Mouse (Mus musculus) right cerebral cortex, postnatal 36 days (tissue): ENCODE data around the gene Kcnn1.

Source experiments
- DNase-seq, 2 experiments: peaks; one replicate each; pipeline ENCODE4 v3.0.0; 2022; ENCODE audit warnings: low spot score in 2 of 2, mixed read lengths in 1 of 2

Kcnn1 gene

DNA sequence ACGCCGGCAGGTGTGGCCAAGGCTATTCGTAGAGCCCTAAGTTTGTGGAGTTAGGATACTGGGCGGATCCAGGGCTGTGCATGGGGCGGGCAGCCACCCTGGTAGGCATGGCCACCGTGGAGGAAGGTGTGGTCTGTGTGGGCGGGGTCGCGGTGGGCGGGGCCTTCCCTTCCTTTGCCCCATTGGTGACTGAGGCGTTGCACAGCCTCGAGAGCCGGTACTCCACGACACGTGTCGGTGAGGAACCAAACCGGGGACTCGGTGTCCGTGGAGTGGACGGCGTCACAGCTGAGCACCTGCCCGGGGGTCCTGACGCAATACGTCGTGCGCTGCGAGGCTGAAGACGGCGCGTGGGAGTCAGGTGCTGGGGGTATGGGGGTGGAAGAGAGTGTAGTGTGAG lies 46.4 kb downstream of the Kcnn1 start:
- DNase-seq, result no peak

DNA sequence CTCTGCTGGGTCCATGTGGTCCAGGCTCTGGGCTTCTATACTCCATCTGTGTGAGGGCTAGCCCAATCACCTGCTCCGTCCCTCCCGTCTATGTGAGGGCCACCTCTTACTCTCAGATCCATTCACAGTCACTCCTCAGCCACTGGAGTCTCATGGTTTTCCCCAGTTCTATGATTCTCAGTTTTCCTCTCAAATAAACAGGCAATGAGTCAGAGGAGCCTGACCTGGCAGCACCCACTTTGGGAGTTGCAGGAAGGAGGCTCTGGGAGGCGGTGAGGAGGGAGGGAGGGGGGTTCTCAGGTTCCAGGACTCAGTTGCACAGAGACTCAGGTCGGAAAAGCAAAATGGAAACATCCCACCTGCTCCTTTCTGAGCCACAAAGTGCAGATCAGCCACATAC lies 50.2 kb downstream of the Kcnn1 start:
- DNase-seq, result no peak

DNA sequence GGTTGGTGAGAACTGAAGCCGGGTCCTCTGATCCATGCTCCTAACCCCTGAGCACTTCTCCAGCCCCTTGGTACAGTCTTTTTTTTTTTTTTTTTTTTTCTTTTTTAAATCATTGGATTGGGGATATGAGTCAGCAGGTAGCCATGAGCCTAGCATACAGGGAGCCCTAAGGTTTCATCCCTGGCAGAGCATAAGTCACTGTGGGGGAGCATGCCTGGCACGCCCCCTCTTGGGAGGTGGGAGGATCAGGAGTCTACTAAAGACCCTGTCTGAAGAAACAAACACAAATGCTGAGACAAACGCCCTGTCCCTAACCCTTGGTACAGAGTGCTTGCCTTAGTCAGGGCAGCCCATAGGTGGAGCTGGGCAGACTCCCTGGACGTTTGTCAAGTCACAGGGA lies 51.0 kb downstream of the Kcnn1 start:
- DNase-seq, result no peak

DNA sequence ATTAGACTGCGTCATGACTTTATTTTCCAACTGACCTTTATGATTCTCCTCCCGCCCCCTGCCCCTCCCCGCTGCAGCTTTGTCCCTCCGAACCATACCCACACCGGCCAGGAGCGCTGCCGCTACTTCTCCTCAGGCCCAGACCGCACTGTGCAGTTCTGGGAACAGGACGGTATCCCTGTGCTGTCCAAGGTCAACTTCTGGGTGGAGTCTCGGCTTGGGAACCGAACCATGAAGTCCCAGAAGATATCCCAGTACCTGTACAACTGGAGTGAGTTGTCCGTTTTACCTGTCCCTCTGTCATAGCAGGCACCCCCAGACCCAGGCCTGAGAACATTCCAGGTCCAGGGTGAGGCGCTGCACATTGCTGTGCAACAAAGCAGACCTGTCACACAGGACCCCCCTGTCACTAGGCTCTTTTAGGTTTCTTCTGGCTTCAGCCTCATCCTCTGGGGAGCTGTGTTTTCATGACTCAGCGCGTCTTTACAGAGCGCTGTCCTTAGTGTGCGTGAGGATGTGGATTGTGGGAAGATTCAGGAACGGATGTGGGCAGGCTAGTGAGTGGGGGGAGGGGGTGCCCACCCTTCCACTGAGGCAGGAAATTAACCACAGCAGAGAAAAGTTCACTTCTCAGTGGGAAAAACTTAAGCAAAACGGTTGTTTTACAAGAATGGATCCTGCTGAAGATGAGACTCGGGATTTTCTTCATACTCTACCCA lies 51.9 kb downstream of the Kcnn1 start:
- DNase-seq, result no peak

DNA sequence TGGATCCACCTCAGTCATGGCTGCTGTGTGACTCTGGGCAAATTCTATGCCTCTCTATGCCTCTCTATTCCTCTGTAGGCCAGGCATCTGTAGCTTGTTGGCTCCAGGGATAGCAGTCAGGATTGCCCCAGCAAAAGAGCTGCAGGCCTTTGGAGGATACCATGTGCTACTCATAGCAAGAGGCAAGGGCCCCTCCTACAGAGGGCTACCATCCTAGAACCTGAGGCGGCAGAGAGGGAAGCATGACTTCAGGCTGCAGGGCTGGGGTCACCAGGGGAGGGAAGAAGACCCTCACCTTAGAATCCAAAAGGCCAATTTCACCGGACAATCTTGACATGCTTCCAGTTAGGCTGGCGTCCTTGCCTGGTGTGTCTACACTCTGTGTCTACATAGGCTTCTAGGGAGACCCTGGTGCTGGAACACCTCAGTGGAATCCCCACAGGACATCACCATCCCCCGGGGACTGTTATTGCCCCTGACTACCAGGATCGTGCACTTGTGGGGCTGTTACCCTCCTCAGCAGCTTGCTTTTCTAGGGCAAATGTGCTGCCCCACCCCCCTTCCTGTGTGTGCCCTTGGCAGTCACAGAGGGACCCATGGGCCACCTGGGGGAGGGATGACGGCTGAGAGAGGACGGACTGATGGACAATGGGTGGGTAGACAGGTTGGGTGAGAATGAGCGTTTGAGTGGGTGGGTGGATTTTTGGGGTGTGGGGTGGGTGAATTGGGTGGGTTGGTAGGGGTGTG lies 53.9 kb downstream of the Kcnn1 start:
- DNase-seq, result no peak

DNA sequence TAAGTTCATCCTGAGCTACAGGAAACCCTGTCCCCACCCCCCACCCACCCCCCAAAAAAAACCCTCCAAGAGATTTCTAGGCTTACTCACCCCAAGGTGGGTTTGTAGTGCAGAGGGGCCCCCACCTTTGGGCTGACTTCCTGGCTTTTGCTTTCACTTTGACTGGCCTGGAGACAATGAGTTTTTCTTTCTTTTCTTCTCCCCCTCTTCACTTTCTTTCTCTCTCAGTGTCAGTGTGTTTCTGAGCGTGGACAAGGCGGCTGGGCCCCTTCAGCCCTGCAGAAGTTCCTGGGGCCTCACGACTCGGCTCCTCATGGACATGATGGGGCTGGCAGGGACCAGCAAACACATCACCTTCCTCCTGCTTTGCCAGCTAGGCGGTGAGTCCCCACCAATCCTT lies 54.8 kb downstream of the Kcnn1 start, which contains the start of gene Il12rb1:
Gene Il12rb1 (plus strand): TSS at position 211 of the 400 bp plus-strand sequence.
- no peak for DNase-seq

DNA sequence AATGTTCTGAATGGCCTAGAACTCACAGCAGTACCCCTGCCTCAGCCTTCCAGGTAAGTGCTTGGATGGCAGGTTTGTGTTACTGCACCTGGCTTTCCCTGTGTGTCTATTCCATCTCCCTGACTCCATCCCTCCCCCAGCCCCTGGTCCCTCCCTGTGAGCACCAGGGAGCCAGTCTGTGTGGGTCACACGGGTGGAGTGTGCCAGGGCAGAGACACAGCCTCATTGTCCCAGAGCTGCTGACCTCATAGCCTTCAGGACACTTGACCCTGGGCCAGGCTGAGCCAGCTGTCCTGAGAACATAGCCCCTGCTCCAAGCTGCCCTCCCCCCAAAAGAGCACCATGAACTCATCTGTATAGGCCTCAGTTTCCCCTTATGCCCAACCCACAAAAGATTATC lies 55.8 kb downstream of the Kcnn1 start:
- DNase-seq, result no peak

DNA sequence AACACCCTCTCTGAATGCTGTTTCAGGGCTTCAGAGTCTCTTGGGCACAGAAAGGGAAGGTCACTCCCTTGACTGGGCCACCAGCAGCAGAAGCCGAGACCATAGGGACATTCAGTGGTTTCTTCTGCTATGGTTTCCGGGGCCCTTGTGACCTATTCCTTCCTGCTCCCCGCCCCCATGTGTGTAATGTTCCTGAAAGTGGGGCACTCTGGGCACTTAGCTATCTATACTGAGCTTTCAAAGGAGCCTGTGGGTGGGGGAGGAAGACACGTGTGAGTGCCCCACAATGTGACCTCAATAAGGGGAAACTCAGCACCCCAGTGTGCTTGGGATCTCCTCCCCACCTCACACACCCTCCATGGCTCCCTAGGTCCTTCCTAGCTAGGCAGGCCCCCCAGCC lies 56.5 kb downstream of the Kcnn1 start:
- no peak for DNase-seq

DNA sequence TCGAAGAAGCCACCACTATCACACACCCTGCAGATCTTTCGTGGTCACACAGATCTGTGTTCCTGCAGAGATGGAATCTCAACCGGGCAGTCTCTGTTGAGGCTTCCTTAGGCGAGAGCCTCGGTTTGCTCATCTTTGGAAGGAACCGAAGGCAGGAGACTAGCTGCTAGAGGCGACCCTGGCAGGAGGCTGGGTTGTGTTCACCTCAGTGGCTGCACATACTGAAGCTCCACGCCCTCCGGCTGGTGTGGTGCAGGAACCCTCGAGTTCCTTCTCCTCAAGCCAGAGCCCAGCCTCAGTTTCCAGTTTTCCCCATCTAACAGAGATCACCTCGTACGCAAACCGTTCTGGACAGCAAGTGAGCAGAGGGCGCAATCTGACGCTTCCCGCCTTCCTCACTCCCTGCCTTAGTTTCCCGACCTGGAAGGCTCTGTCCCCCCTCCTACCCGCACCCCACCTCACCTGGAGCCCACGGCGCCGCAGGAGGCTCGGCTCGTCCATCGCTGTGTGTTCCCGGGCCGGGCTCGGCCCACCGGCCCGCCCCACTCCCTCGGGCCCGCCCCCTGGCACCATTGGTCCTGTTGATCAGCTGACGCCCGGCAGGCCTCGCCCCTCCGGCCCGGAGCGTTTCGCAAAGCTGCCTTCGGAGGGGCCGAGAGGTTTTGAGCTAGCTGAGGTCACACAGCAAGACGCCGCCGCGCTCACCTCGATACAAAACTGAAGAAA lies 58.4 kb downstream of the Kcnn1 start, which contains the start of gene Mast3:
Gene Mast3 (minus strand): TSS at position 574 of the 726 bp plus-strand sequence.
- DNase-seq, result peak; percentile 73 to 77

DNA sequence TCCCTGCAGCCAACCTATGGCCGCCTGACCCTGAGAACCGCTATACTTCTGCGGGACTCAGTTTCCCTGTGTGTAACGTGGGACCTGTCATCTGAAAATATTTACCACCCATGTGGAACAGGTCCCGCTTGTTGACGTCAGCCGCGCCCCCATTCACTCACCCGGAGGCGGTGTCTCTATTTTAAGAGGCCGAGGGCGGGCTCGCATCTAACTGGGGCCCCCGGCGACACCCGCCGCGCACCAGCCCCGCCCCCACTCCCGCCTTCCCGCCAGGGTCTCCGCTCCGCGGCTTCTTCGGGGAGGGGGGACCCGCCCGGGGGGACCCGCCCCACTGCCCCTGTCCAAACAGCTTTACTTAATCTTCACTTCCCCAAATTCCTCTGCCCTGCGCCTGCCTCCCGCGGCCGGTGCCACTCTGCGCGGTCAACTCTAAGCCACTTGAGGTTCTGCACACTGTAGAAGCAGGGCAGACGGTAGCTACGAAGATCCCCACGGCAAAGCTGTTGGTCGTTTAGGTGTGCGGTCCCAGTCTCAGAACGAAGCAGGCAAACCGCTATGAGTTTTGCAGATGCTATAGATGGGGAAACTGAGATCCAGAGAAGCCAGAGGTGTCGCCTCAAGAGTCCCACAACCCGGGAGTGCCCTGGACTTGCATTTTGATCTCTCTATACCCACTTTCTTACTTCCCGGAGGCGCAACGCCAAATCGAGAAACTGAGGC lies 59.1 kb downstream of the Kcnn1 start:
- peak; percentile 73 to 85 for DNase-seq

DNA sequence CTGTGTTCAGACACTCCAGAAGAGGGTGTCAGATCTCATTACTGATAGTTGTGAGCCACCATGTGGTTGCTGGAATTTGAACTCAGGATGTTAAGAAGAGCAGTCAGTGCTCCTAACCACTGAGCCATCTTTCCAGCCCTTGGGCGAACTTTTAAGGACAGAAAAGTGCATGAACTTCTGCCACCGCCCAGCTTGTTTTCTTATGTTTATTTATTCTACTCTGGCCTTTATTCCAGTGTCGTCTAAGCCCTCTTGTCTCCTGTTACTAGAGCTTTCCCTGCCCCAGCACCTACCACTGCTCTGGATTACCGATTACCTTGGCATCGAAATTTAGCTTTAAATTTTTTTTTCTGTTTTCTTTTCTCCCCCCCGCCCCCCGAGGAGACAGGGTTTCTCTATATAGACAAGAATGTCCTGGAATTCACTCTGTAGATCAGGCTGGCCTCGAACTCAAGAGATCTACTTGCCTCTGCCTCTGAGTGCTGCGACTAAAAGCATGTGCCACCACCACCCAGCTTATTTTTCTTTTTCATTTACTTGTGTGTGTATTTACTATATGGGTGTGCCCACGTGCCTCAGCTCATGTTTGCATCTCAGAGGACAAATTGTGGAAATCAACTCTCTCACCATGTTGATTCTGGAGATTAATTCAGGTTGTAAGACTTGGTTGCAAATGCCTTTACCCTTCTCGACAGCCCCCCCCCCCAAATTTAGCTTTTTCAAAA lies 60.1 kb downstream of the Kcnn1 start:
- no peak for DNase-seq

DNA sequence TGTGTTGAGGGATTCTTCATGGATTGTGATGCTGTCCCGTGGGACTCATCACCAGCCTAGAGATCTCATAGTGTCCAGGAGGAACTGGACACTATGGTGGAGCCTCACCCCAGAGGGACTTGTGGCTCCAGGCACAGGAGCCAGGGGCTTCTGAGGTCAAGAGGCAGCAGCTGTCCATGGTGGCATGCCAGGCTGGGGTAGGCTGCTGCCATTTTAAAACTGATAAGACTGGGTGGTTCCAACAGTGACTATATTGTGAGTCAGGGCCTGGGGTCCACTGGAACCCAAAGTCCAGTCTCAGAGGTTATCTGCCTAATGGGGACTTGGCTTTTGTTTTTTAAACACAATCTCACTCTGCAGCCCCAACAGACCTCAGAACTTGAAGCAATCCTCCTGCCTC lies 61.2 kb downstream of the Kcnn1 start:
- no peak for DNase-seq

DNA sequence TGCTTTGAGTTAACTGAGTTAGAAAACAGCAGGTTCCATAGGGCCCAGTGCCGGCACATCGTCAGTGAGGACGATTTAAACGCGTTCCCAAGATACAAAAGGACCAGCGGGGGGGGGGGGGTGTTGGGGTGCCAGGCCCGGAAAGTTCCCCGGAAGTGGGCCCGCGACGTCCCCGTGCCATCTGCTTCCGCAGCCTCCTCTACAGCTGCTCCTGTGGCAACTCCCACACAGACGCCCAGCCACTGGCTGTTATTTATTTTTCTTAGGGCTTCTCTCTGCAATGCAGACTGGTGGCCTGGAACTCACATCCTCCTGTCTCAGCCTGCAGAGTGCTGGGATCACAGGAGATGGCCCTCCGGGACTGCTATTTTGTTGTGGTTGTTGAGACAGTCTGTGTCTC lies 61.9 kb downstream of the Kcnn1 start:
- peak; percentile 81 to 85 for DNase-seq

DNA sequence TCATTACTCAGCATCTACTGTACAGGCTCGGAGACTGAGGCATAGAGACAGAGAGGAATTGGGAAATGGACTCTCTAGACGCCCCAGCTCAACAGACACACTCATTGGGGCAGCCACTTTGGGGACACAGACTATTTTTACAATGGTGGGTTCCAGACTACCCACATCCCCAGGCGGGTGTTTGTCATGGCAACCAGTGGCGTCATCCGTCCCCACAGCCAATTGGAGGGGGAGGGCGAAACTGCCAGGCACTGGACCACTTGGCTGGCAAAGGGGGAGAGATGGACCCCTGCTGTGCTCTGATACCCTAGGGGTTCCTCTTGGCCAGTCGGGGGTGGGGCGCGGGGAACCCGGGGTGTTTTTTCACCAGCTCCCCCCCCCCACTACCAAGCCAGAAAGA lies 62.4 kb downstream of the Kcnn1 start:
- DNase-seq, result peak in 1 of 2 experiments; percentile 71

DNA sequence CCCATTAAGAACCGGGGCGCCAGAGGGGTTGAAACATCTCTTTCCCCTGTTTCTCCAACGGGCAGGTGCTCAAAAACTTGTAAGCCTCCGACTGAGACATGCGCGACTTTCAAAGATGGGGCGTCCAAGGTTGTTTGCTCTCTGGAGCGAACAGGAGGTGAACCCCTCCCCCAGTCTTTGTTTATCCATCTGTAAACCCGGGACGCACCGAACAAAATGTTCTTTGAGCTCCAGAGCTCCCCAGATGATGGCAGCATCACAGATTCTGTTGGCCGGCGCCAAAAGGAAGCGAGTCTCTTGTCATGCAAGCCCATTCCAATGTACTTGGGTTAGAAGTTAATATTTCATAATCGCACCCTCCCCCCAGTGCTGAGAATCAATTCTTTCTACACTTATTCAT lies 64.8 kb downstream of the Kcnn1 start:
- no peak for DNase-seq

DNA sequence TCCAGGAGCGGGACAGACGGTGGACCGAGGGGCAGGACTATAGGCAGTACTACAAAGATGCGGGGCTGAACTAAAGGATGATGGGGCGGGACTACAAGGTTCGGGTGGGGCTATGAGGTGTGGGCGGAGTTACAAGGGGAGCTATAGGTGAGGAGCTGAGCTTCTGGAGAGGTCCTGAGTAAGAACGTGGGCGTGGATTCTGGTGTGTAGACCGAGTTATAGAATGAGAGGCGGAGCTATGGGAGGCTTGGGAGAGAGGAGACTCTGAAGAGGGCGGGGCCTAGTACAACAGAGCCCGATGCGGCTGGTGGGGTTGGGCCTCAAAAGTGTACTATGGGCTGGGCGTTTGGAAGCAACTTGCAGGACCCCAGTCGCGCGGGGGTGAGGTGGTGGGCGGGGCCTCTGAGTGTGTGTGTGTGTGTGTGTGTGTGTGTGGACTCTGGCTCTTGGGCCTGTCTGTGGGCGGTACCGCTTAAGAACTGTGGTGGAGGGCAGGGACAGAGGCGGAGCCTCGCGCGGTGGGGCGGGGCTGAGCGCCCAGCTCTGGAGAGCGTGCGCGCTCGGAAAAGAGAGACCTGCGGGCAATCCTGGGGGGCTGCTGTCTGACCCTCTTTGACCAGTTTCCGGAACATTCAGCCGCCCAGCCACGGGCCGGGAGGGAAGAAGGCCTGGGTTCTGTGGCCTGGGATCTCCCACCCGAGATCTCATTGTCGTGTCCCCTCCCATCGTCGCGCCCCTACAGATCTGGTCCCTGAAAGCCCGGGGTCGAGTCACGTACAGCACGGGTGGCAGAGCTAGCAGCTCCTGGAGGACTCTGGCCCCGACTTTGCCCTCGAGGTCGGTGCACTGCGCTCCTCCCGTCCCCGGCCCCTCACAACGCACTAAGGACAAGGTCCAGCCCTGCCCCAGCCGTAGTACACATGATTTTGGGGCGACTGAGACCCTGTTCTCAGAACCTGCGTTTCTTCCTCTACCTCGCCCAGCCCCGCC lies 65.7 kb downstream of the Kcnn1 start:
- DNase-seq, result peak; percentile 87 to 92

DNA sequence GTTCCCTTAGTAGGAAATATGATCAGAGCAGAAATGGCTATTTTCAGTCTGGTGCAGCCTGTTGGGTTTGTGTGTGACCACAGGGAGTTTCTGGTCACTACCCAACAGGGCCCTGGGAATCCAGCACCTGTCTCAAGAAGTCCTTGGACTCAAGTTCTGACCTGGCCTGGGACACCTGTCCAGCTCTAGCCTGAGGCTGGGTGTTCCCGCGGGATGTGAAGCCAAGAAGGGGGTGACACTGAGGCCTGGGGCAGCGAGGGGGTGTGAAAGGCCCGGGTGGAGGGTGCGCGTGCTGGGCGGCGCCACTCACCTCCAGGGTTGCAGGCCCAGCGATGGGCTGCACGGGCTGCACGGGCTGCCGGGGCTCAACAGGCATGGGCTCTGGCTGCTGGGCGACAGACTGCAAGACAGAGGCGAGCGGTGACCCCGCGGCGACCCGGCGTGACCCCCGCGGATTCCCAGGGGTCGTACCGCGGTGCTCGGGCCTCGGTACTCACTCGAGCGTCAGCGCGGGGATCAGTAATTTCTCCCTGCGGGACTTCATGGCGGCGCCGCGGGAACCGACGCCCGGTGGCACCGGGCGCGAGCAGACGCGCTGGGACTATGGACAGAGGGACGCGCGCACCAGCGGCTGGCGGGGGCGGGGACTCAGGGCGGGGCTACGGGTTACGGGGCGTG lies 66.5 kb downstream of the Kcnn1 start:
- DNase-seq, result no peak

DNA sequence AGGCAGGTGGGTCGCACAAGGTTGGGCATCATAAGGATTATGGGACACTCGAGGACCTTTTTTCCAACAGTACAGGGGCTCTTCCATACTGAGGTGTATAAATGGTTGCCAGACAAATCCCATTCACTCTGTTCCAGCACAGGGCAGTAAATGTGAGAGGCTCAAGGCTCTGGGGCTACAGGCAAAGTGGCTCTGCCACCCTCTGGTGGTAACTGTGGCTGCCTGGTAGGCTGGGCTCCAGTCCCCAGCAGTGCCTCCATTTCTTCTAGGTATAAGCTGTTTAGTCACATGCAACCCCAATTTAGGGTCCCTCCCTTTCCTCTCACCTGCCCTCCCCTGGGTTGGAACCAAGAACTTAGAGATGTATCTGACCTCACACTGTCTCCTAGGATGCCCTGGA lies 67.7 kb downstream of the Kcnn1 start:
- no peak for DNase-seq

DNA sequence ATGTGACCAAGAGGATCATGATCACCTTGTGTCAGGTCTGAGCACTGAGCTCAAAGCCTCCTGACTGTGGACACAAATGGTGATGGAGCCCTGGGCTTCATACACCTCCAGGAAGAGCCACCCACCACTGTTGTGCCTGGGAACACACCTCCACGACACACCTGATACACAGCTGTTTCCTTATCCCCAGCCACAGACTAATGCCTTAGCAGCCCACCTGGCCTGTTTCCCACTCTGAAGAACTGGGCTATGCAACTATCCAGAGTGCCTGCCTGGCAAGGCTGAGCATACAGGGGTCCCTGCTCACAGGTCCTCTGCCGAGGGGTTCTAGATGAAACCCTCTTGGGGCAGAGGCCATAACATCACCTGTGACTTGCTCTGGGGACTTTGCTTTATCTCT lies 68.8 kb downstream of the Kcnn1 start:
- no peak for DNase-seq
